8 mouse cellular contexts compared by ENCODE assay signal in genomic region chr10:80509412-80510272, GRCm38 (mm10). TPM values are rescaled to one million over a fixed set of nuclear protein-coding genes. Genes with fewer than 3 reads are reported as not detected.
DNase-seq lines count a peak whose midpoint lies in the region; ATAC-seq and TF ChIP-seq lines count a peak whose summit lies in the region.

No protein-coding gene starts in this region.

- peak; percentile 57 for TF ChIP-seq CTCF in bone marrow macrophage, adult 2 months (IDR thresholded peaks at IDR 0.05; ENCODE audit: low read depth, low read length)

- ATAC-seq in heart, embryonic 14.5 days (ENCODE audit: insufficient number of reproducible peaks, insufficient read depth, low FRiP score, low read depth) = peak; percentile 45; the same call in 1 of the 2 replicates
- peak; percentile 54 for ATAC-seq in liver, embryonic 12.5 days

- H3K27ac ChIP-seq in bone marrow macrophage, adult 2 months (ENCODE audit: insufficient read depth, low read depth, low read length) = no peak overlapping the region
- H3K27ac ChIP-seq in heart, embryonic 14.5 days (replicated peaks in 1 of 2; ENCODE audit: control insufficient read depth in 1 of 2, insufficient read depth in 1 of 2, low read depth in 2 of 2, low read length in 2 of 2) = no peak overlapping the region
- H3K27ac ChIP-seq in liver, embryonic 12.5 days = no peak overlapping the region

- DNase-seq in B cell, adult 2 months = peak; percentile 92 to 93
- DNase-seq in kidney, postnatal 10 days = peak; percentile 92
- DNase-seq in naive thymus-derived CD4-positive, alpha-beta T cell, adult 2 months (ENCODE audit: low read depth) = peak; percentile 93
- DNase-seq in splenic B cell, adult 2 months (ENCODE audit: low read depth, low spot score) = peak; percentile 93

- peak overlapping the region; percentile 76 for H3K4me2 ChIP-seq in heart, embryonic 14.5 days (ENCODE audit: low read length)
- H3K4me2 ChIP-seq in liver, embryonic 12.5 days = peak overlapping the region; percentile 69

- peak overlapping the region; percentile 65 for H3K9ac ChIP-seq in heart, embryonic 14.5 days (ENCODE audit: low read length)
- H3K9ac ChIP-seq in liver, embryonic 12.5 days = peak overlapping the region; percentile 55

- no peaks in the 10 kb centered on the region for H3K36me3 ChIP-seq in erythroblast, embryonic 14.5 days (ENCODE audit: control insufficient read depth)
- no peaks in the 10 kb centered on the region for H3K36me3 ChIP-seq in heart, embryonic 14.5 days (ENCODE audit: control insufficient read depth, insufficient read depth, low read length)
- no peaks in the 10 kb centered on the region for H3K36me3 ChIP-seq in liver, embryonic 12.5 days
- H3K36me3 ChIP-seq in splenic B cell, adult 2 months (ENCODE audit: control insufficient read depth, insufficient read depth, low read length, poor library complexity, severe bottlenecking) = no peaks in the 10 kb centered on the region

- H3K4me3 ChIP-seq in bone marrow macrophage, adult 2 months (ENCODE audit: insufficient read depth, low read length) = peak overlapping the region; percentile 57
- peak overlapping the region; percentile 49 for H3K4me3 ChIP-seq in erythroblast, embryonic 14.5 days (replicated peaks)
- H3K4me3 ChIP-seq in heart, embryonic 14.5 days (ENCODE audit: control insufficient read depth in 1 of 2, insufficient read depth in 1 of 2, low read depth in 1 of 2, low read length in 2 of 2) = peak overlapping the region; percentile 38 to 42
- peak overlapping the region; percentile 44 for H3K4me3 ChIP-seq in liver, embryonic 12.5 days

- peaks cover 1% of the 10 kb centered on the region; the same call in 1 of the 2 replicates for H3K9me3 ChIP-seq in erythroblast, embryonic 14.5 days (ENCODE audit: control insufficient read depth, low read length)
- no peaks in the 10 kb centered on the region for H3K9me3 ChIP-seq in heart, embryonic 14.5 days (ENCODE audit: control insufficient read depth, low read length)
- no peaks in the 10 kb centered on the region for H3K9me3 ChIP-seq in liver, embryonic 12.5 days (replicated peaks)

- H3K4me1 ChIP-seq in bone marrow macrophage, adult 2 months (ENCODE audit: control insufficient read depth, insufficient read depth, low read length) = peaks cover 9% of the 10 kb centered on the region
- peaks cover 26% of the 10 kb centered on the region for H3K4me1 ChIP-seq in erythroblast, embryonic 14.5 days (ENCODE audit: control insufficient read depth)
- peaks cover 0 to 4% of the 10 kb centered on the region in 2 experiments; a peak in 1 of 4 replicates for H3K4me1 ChIP-seq in heart, embryonic 14.5 days (ENCODE audit: control insufficient read depth in 2 of 2, insufficient read depth in 2 of 2, low read length in 2 of 2)
- H3K4me1 ChIP-seq in liver, embryonic 12.5 days = peaks cover 21% of the 10 kb centered on the region

- TF ChIP-seq POLR2A in bone marrow macrophage, adult 2 months (IDR thresholded peaks at IDR 0.05; ENCODE audit: borderline replicate concordance, low read depth, low read length) = no peak

- H3K27me3 ChIP-seq in erythroblast, embryonic 14.5 days (ENCODE audit: control insufficient read depth) = peaks cover 93% of the 10 kb centered on the region
- H3K27me3 ChIP-seq in heart, embryonic 14.5 days (ENCODE audit: control insufficient read depth, insufficient read depth, low read length) = peaks cover 62% of the 10 kb centered on the region
- peaks cover 92% of the 10 kb centered on the region for H3K27me3 ChIP-seq in liver, embryonic 12.5 days (replicated peaks)
- no peaks in the 10 kb centered on the region; the same call in 1 of the 2 replicates for H3K27me3 ChIP-seq in splenic B cell, adult 2 months (ENCODE audit: control insufficient read depth, insufficient read depth, low read length, poor library complexity, severe bottlenecking)

- WGBS in heart, embryonic 14.5 days = 12% methylated on average over 20 of the region's 20 CpGs
- WGBS in liver, embryonic 12.5 days (ENCODE audit: insufficient replicate concordance) = 8% methylated on average over 20 of the region's 20 CpGs

RNA-seq across cellular contexts. Expression of gene Onecut3, which starts 15.0 kb away (rescaled TPM):
- polyA plus RNA-seq in bone marrow macrophage, adult 2 months (2012; ENCODE audit: insufficient read depth, insufficient read length, missing spikeins) = not detected in 2 replicates
- polyA plus RNA-seq in erythroblast, embryonic 14.5 days (2012) = not detected in 2 replicates
- not detected in 2 replicates for polyA plus RNA-seq in heart, embryonic 14.5 days (2014; fragmentation: Nextera tagmentation; extraction: Ambion mirVana)
- 0.29 and 0.33 TPM in 2 replicates for polyA plus RNA-seq in liver, embryonic 12.5 days (2016; fragmentation: Nextera tagmentation; extraction: Ambion mirVana)

RNA-seq across cellular contexts. Expression of gene Atp8b3, which starts 29.3 kb away (rescaled TPM):
- not detected in 2 replicates for polyA plus RNA-seq in bone marrow macrophage, adult 2 months (2012; ENCODE audit: insufficient read depth, insufficient read length, missing spikeins)
- polyA plus RNA-seq in erythroblast, embryonic 14.5 days (2012) = 0.01 and 0.03 TPM in 2 replicates
- 0.08 and 0.09 TPM in 2 replicates for polyA plus RNA-seq in heart, embryonic 14.5 days (2014; fragmentation: Nextera tagmentation; extraction: Ambion mirVana)
- 0.02 and 0.08 TPM in 2 replicates for polyA plus RNA-seq in liver, embryonic 12.5 days (2016; fragmentation: Nextera tagmentation; extraction: Ambion mirVana)

RNA-seq across cellular contexts. Expression of gene Rexo1, which starts 51.7 kb away (rescaled TPM):
- polyA plus RNA-seq in bone marrow macrophage, adult 2 months (2012; ENCODE audit: insufficient read depth, insufficient read length, missing spikeins) = 28.9 and 29.8 TPM in 2 replicates
- polyA plus RNA-seq in erythroblast, embryonic 14.5 days (2012) = 14.5 and 15.5 TPM in 2 replicates
- 16.7 and 17.0 TPM in 2 replicates for polyA plus RNA-seq in heart, embryonic 14.5 days (2014; fragmentation: Nextera tagmentation; extraction: Ambion mirVana)
- polyA plus RNA-seq in liver, embryonic 12.5 days (2016; fragmentation: Nextera tagmentation; extraction: Ambion mirVana) = 23.2 and 23.9 TPM in 2 replicates
